Mouse (Mus musculus): ENCODE results near the gene Tbc1d32.
A peak's percentile ranks its signal among the peaks of the same experiment; 100 is the strongest.

Gene Tbc1d32

GRCm38 (mm10) chr10:56106333-56106995 lies 122.0 kb downstream of the Tbc1d32 start, which contains the start of gene Msl3l2:
Gene Msl3l2, plus strand, starts transcription at chr10:56106917.
- DNase-seq, result peak; percentile 86

DNA sequence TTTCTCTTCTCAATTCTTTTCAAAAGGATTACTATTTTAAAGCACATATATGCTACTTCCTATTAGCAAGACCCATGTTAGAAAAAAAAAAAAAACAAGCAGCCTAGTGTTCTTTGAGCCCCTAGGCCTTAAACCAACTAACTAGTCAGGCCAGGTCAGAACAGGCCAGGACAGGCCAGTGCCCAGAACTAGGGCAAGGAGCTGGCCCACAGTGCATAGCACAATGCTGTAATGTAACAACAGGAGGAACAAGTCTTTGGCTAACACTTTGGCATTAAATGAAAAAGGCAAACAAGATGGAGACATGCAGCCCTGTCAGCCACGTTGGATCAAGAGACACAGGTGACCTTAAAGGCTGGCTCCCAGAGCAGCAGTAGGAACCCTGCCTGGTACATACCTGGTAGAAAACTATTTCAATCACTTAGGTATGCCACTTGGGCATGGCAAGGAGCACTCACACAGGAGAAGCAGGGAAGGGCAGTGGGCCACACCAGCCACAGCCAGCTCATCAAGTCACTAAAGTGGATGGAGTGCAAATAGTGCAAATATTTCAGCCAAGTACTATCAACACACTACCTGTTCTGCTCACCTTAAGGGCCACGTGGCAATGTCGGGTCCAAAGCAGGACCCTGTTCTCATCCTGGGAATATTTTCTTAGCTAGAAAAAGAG lies 128.7 kb downstream of the Tbc1d32 start:
- no peak for DNase-seq

DNA sequence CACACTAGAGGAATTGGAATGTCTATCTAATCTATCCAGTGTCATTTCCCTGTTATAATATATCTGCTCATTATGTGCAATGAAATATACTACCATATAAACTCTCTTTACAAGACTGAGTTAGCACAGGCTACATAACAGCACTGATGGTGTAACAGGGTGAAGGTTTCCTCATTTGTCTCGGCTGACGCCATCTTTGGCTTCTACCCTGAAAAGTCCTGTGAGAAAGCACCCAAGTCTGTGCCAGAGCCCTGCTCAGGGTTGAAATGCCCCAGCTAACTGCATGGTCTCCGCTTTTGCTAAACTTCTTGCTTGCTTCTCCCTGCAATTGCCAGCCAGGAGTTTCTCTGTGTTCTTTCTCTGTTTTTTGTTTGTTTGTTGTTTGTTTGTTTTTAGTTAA lies 129.4 kb downstream of the Tbc1d32 start:
- DNase-seq, result no peak

- DNase-seq, result no peak
Observed at GRCm38 (mm10) chr10:56096757-56097156, 131.7 kb downstream of the Tbc1d32 start.

- peak; percentile 33 for DNase-seq
Observed at GRCm38 (mm10) chr10:56094586-56094985, 133.9 kb downstream of the Tbc1d32 start.

DNA sequence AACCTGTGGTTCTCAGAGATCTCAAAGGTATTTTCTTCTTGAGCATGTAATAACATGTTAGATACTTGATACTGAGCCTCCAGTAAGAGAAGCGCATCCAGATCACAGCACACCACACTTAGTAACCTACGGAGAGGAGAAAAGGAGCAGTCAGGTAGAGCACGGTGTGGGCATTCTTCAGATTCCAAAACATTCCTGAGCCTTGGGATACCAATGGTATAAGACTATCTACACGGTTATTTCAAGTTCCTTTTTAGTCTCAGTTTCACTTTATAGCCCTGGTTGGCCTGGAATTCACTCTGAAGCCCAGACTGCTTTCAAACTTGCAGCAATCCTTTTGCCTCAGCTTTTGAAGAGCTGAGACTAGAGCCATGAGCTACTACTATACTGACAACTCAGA lies 138.8 kb downstream of the Tbc1d32 start:
- DNase-seq, result no peak

DNA sequence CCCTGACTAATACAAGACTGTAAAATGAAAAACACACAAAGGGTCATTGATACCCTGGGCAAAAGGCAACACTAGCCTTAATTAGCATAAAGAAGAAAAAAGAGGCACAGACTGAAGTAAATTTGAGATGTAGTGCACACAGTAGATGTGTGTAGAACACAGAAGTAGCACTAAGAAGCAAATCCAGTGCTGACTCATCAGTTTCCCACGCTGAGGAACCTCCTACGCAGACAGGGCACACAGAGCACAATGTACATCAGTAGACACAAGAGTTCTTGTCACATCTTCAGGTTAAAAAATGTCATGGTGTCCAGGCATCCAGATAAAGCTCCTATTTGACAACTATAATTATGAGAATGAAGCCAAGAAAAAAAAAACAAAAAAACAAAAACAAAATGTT lies 165.7 kb downstream of the Tbc1d32 start:
- no peak for DNase-seq

GRCm38 (mm10) chr10:56061238-56061830 lies 167.2 kb downstream of the Tbc1d32 start:
- DNase-seq, result no peak

GRCm38 (mm10) chr10:56058979-56059422 lies 169.5 kb downstream of the Tbc1d32 start:
- DNase-seq, result peak; percentile 43

DNA sequence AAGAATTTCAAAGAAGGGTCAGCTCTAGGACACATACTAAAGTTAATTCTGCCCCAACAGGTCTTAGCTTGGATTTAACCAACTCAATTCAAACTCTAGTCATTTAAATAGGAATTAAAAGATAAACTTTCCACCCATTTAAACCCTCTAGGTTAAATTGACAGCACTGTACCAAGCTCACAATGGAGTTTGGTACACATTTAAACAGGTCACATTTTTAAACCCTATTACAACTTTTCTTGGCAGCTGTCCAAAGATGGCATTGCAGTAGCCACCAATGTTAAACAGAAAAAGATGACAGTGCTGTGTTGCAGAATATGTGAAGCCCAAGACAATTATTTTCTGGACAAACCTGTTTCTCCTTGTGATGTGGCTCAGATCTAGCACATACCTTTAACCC lies 203.1 kb downstream of the Tbc1d32 start:
- DNase-seq, result no peak

GRCm38 (mm10) chr10:56024579-56024978 lies 203.9 kb downstream of the Tbc1d32 start:
- DNase-seq, result no peak

GRCm38 (mm10) chr10:55979898-55980521 lies 248.5 kb downstream of the Tbc1d32 start:
- DNase-seq, result peak; percentile 59

DNA sequence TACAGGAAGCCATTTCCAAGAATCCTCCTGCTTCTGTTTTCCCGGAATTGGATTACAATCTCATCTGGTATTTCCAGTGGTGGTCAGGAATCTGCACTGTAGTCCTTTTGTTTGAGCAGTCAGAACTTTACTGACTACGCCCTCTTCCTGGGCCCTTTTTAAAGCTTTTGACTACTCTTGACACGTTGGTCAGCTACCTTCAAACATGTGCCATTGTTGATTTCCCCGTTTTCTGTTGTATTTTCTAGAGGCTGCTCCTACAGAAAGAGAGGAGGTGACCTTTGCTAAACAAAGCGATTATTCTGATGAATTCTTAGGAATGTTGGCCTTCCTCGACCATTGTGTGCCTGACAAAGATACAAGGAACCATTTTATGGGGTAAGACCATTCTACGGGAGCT lies 250.5 kb downstream of the Tbc1d32 start:
- no peak for DNase-seq
